Mouse (Mus musculus) small intestine, adult 2 months (tissue): ENCODE data around the gene Rln3. TPM values are rescaled to one million over a fixed set of nuclear protein-coding genes. Genes with fewer than 3 reads are reported as not detected.

Source experiments
- H3K27ac ChIP-seq: fragments of 200-500 bp; 2 replicates; pipeline ENCODE4 v1.5.1; 2012; ENCODE audit warnings: low read depth, low read length, control low read depth, inconsistent platforms; ENCODE audit not compliant: insufficient read depth
- H3K27me3 ChIP-seq: fragments of 200-500 bp; 2 replicates; pipeline ENCODE4 v1.6.1; 2012; ENCODE audit warnings: mild to moderate bottlenecking, moderate library complexity, low read length, inconsistent platforms; ENCODE audit not compliant: control insufficient read depth, insufficient read depth
- H3K36me3 ChIP-seq: fragments of 200-500 bp; 2 replicates; pipeline ENCODE4 v1.6.1; 2012; ENCODE audit warnings: mild to moderate bottlenecking, low read length, control low read depth, inconsistent platforms; ENCODE audit not compliant: control insufficient read depth, insufficient read depth
- H3K4me1 ChIP-seq: fragments of 200-500 bp; 2 replicates; pipeline ENCODE4 v1.6.1; 2012; ENCODE audit warnings: low read length, inconsistent platforms, mixed read lengths; ENCODE audit not compliant: control insufficient read depth, insufficient read depth, insufficient read length
- H3K4me3 ChIP-seq: fragments of 200-500 bp; 2 replicates; pipeline ENCODE4 v1.5.1; 2012; ENCODE audit warnings: low read depth, mild to moderate bottlenecking, control low read depth, inconsistent platforms, low read length, moderate library complexity
- CTCF ChIP-seq: fragments of 200-500 bp; IDR thresholded peaks from 2 replicates; pipeline ENCODE4 v1.5.1; 2012; ENCODE audit warnings: low read depth, mild to moderate bottlenecking, control low read depth, inconsistent platforms, low read length, moderate library complexity, mixed read lengths; ENCODE audit not compliant: insufficient replicate concordance, insufficient read length; ENCODE audit errors: extremely low read depth
- POLR2A ChIP-seq: fragments of 200-500 bp; IDR thresholded peaks from 2 replicates; pipeline ENCODE4 v1.6.1; 2012; ENCODE audit warnings: low read depth, mild to moderate bottlenecking, control low read depth, inconsistent platforms, low read length, moderate library complexity
- whole genome bisulfite sequencing: fragments of 180-500 bp; shearing (Covaris S2); methylation state at CpG from one replicate; pipeline ENCODE4 v1.1.7; 2018; 5-methylcytosine and 5-hydroxymethylcytosine counted together
- polyA plus RNA-seq: library from polyadenylated mRNA; depleted of rRNA; stranded (reverse); fragments of >200 nt; gene quantifications from 2 replicates; pipeline ENCODE4 v1.2.3, GENCODE M21; 2012

The Rln3 gene
- polyA plus RNA-seq, 1 experiment = 0.96 TPM

- 80% methylated on average over 5 of the region's 5 CpGs for WGBS
- no peak overlapping the region for H3K27ac ChIP-seq
- TF ChIP-seq CTCF (no peak), POLR2A (no peak)
Measured at GRCm38 (mm10) chr8:84079206-84079605, 34.4 kb upstream of the Rln3 start.

GRCm38 (mm10) chr8:84076849-84077248 is 32.0 kb upstream of the Rln3 start:
- H3K36me3 ChIP-seq = peaks cover 12% of the 10 kb centered on the region
- no peaks in the 10 kb centered on the region for H3K27me3 ChIP-seq
- TF ChIP-seq POLR2A (no peak), CTCF (no peak)
- no peaks in the 10 kb centered on the region for H3K4me1 ChIP-seq
- 96% methylated on average over 3 of the region's 3 CpGs for WGBS
- H3K4me3 ChIP-seq = no peak overlapping the region
- no peak overlapping the region for H3K27ac ChIP-seq

More at GRCm38 (mm10) chr8:84079206-84079605, 34.4 kb upstream of the Rln3 start:
- no peak overlapping the region for H3K4me3 ChIP-seq
- no peaks in the 10 kb centered on the region for H3K27me3 ChIP-seq
- peaks cover 28% of the 10 kb centered on the region for H3K36me3 ChIP-seq
- no peaks in the 10 kb centered on the region for H3K4me1 ChIP-seq

GRCm38 (mm10) chr8:84076412-84076811 is 31.6 kb upstream of the Rln3 start:
- Histone ChIP-seq H3K4me3 (no peak overlapping the region), H3K27me3 (no peaks in the 10 kb centered on the region), H3K4me1 (peaks cover 2% of the 10 kb centered on the region; the same call in 1 of the 2 replicates), H3K27ac (no peak overlapping the region), H3K36me3 (peaks cover 11% of the 10 kb centered on the region)
- TF ChIP-seq POLR2A (no peak), CTCF (no peak)
- WGBS = 86% methylated on average over 1 of the region's 1 CpGs

- WGBS = 64% methylated on average over 10 of the region's 10 CpGs
- Histone ChIP-seq H3K36me3 (no peaks in the 10 kb centered on the region), H3K4me3 (no peak overlapping the region), H3K27me3 (no peaks in the 10 kb centered on the region), H3K4me1 (peaks cover 18% of the 10 kb centered on the region), H3K27ac (no peak overlapping the region)
- TF ChIP-seq POLR2A = no peak
- TF ChIP-seq CTCF = no peak
Measured at GRCm38 (mm10) chr8:84073230-84073976, 28.6 kb upstream of the Rln3 start.

GRCm38 (mm10) chr8:84072321-84072720 is 27.5 kb upstream of the Rln3 start:
- 91% methylated on average over 10 of the region's 10 CpGs for WGBS
- no peaks in the 10 kb centered on the region for H3K27me3 ChIP-seq

GRCm38 (mm10) chr8:84071921-84072320 is 27.1 kb upstream of the Rln3 start:
- Histone ChIP-seq H3K4me3 (no peak overlapping the region), H3K4me1 (peaks cover 27% of the 10 kb centered on the region), H3K36me3 (no peaks in the 10 kb centered on the region), H3K27ac (no peak overlapping the region), H3K27me3 (no peaks in the 10 kb centered on the region)
- 74% methylated on average over 3 of the region's 3 CpGs for WGBS
- TF ChIP-seq POLR2A = no peak
- no peak for TF ChIP-seq CTCF

More at GRCm38 (mm10) chr8:84072321-84072720, 27.5 kb upstream of the Rln3 start:
- H3K27ac ChIP-seq = no peak overlapping the region
- H3K4me1 ChIP-seq = peaks cover 27% of the 10 kb centered on the region
- TF ChIP-seq POLR2A (no peak), CTCF (no peak)
- H3K36me3 ChIP-seq = no peaks in the 10 kb centered on the region
- no peak overlapping the region for H3K4me3 ChIP-seq

GRCm38 (mm10) chr8:84070667-84071066 is 25.9 kb upstream of the Rln3 start:
- Histone ChIP-seq H3K4me3 (no peak overlapping the region), H3K27me3 (no peaks in the 10 kb centered on the region), H3K27ac (no peak overlapping the region), H3K4me1 (peaks cover 27% of the 10 kb centered on the region), H3K36me3 (no peaks in the 10 kb centered on the region)
- TF ChIP-seq POLR2A = no peak
- no peak for TF ChIP-seq CTCF
- 68% methylated on average over 2 of the region's 2 CpGs for WGBS
